Mouse (Mus musculus) E14TG2a.4 (cell line): ENCODE results near the gene Pcbp4.

ENCODE experiments used
- H3K27me3 ChIP-seq: 2 replicates; pipeline ENCODE4 v1.6.1; 2014; ENCODE audit warnings: low read length, control low read depth; ENCODE audit not compliant: insufficient read depth
- H3K36me3 ChIP-seq: 2 replicates; pipeline ENCODE4 v1.6.1; 2014; ENCODE audit warnings: low read length, control low read depth; ENCODE audit not compliant: insufficient read depth
- H3K4me1 ChIP-seq: replicated peaks from 2 replicates; pipeline ENCODE4 v1.6.1; 2014; ENCODE audit warnings: low read depth, low read length, control low read depth
- H3K4me3 ChIP-seq: replicated peaks from 2 replicates; pipeline ENCODE4 v1.5.1; 2014; ENCODE audit warnings: mild to moderate bottlenecking, low read length
- H3K9me3 ChIP-seq: 2 replicates; pipeline ENCODE4 v1.6.1; 2014; ENCODE audit warnings: low read length, control low read depth
- CTCF ChIP-seq: conservative IDR thresholded peaks from 2 replicates; pipeline ENCODE4 v1.5.1; 2014; ENCODE audit warnings: low read length
- NANOG ChIP-seq: IDR thresholded peaks from 2 replicates; pipeline ENCODE4 v1.6.1; 2014; ENCODE audit warnings: borderline replicate concordance, low read length, mixed read lengths
- POU5F1 ChIP-seq: IDR thresholded peaks from 2 replicates; pipeline ENCODE4 v1.6.1; 2014; ENCODE audit warnings: low read length, borderline replicate concordance

The Pcbp4 gene

GRCm38 (mm10) chr9:106453271-106454070 is at the start of gene Pcbp4:
Gene Pcbp4 (plus strand): TSS chr9:106453291.
- peaks cover 7% of the 10 kb centered on the region; the same call in 1 of the 2 replicates for H3K27me3 ChIP-seq
- no peaks in the 10 kb centered on the region for H3K9me3 ChIP-seq
- TF ChIP-seq NANOG (no peak), POU5F1 (no peak), CTCF (no peak)
- peaks cover 84% of the 10 kb centered on the region for H3K4me1 ChIP-seq
- H3K36me3 ChIP-seq = peaks cover 24% of the 10 kb centered on the region
- H3K4me3 ChIP-seq = peak within 1 kb of the TSS; percentile 90

DNA sequence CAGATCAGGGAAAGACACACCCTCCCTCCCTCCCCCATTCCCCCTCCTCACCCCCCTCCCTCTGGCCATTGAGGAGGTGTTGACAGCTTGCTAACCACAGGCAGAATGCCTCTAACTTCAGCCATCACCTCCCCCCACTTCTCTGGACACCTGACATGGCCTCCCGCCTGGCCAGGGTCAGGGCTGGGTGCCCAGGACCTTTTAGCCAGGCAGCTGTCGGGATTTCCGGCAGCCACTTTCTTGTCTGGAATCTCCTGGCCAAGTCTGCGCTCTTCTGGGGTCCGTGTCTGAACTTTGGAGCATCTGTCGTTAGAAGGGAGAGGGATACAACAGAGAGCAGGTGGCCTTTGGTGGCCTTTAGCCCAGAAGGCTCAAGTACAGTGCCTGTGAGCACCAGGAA is 47.8 kb upstream of the Pcbp4 start:
- Histone ChIP-seq H3K27me3 (peaks cover 22% of the 10 kb centered on the region), H3K9me3 (no peaks in the 10 kb centered on the region), H3K4me3 (no peak overlapping the region), H3K4me1 (peaks cover 4% of the 10 kb centered on the region; the same call in 1 of the 2 replicates), H3K36me3 (no peaks in the 10 kb centered on the region)
- TF ChIP-seq NANOG = no peak
- no peak for TF ChIP-seq POU5F1
- TF ChIP-seq CTCF = no peak

DNA sequence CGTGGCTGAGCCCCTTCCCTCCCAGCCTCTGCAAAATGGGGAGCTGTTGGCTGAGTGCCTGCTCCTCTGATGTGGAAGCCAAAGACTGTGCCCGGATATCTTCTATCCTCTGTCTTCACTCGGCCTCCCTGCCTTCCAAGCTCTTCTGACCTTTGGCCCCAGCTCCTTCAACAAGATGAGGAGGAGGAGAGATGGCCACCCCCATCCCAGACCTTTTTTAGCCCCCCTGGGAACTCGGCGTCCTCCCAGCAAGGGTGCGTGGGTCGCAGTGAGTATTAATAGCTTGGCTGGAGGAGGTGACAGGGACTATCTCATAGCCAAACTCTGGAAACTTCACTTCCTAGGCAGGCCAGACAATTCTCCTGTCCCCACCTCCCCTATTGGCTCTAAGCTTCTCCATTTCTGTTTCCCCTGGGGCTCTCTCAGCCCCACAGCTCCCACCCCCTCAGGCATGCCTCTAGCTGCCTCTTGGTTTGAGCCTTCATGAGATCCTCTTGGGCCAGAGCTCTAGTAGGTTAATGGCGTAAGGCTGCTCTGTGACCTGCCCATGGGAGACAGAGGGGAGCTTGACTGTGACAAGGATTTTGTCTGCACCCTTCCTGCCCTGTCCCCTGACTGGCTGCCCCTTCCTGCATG is 46.5 kb upstream of the Pcbp4 start:
- no peaks in the 10 kb centered on the region for H3K36me3 ChIP-seq
- peaks cover 23% of the 10 kb centered on the region for H3K27me3 ChIP-seq
- peaks cover 4% of the 10 kb centered on the region; the same call in 1 of the 2 replicates for H3K4me1 ChIP-seq
- TF ChIP-seq POU5F1 = no peak
- no peak for TF ChIP-seq NANOG
- no peak for TF ChIP-seq CTCF
- H3K4me3 ChIP-seq = no peak overlapping the region
- no peaks in the 10 kb centered on the region for H3K9me3 ChIP-seq

DNA sequence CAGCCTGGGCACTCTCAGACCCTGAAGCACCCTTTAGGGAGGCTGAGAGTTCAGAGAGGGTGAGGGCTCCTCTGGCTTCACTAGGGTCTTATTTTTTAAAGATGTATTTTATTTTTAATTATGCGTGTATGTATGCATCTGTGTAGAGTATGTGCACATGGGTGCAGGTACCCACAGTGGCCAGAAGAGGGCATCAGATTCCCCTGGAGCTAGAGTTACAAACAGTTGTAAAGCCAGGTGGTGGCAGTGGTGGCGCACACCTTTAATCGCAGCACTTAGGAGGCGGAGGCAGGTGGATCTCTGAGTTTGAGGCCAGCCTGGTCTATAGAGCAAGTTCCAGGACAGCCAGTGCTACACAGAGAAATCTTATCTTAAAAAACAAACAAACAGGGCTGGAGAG is 44.0 kb upstream of the Pcbp4 start:
- Histone ChIP-seq H3K4me1 (peaks cover 4% of the 10 kb centered on the region; the same call in 1 of the 2 replicates), H3K9me3 (no peaks in the 10 kb centered on the region), H3K4me3 (no peak overlapping the region), H3K36me3 (no peaks in the 10 kb centered on the region), H3K27me3 (peaks cover 18% of the 10 kb centered on the region)
- TF ChIP-seq CTCF = peak; percentile 38; the same call in 1 of the 2 replicates
- TF ChIP-seq NANOG = no peak
- no peak for TF ChIP-seq POU5F1

DNA sequence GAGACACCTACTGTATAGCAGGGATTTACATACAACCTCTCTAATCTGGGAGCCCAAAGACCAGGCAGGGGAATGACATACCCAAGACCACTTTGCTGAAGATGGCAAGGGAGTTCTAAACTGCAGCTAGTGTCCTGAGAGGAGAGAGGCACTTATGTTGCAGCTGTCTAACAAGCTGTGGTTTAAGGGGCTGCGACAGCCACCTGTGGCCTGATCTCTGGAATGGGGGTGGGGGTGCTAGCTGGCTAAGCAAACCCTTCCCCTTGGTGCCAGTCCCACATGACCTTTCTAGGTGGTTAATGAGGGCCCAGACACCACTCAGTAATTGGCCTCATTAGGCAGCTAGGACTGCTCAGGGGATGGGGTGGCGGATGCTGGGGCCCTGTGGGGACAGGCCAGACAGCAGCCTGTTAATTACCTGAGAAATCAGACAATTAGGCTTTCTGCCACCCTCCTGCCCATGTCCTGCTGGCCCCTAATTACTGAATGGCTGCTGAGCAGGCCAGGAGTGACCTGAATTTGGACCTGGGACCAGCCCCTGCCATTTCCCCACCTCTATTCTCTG is 42.9 kb upstream of the Pcbp4 start:
- TF ChIP-seq CTCF = no peak
- TF ChIP-seq POU5F1 = no peak
- H3K4me1 ChIP-seq = peaks cover 4% of the 10 kb centered on the region; the same call in 1 of the 2 replicates
- no peak overlapping the region for H3K4me3 ChIP-seq
- H3K27me3 ChIP-seq = peaks cover 20% of the 10 kb centered on the region
- no peaks in the 10 kb centered on the region for H3K36me3 ChIP-seq
- no peaks in the 10 kb centered on the region for H3K9me3 ChIP-seq

DNA sequence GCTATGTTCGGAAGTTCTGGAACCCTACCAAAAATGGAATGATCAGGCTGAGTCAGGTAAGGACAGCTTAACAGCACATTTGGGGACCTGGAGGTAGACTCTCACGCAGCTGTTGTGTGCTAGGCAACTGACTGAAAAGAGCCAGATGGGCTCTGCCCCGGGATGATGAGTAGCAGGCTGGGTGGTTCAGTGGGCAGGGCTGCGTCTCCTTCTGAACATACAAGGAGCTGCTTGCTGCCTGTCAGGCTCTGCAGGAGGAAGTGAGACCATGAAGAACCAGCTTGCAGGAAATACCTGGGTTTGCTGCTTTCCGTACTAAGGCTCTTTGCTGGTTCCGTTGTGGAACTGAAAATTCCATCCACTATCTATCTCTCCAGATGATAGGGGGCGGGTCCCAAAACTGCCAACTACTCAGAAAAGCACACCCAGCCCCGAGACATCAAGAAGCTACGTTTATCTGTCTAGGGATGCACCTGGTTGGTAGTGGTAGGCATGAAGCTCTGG is 41.9 kb upstream of the Pcbp4 start:
- Histone ChIP-seq H3K36me3 (no peaks in the 10 kb centered on the region), H3K4me3 (no peak overlapping the region), H3K27me3 (peaks cover 18% of the 10 kb centered on the region), H3K9me3 (no peaks in the 10 kb centered on the region), H3K4me1 (no peaks in the 10 kb centered on the region)
- no peak for TF ChIP-seq POU5F1
- TF ChIP-seq CTCF = no peak
- no peak for TF ChIP-seq NANOG

GRCm38 (mm10) chr9:106411729-106412128 is 41.4 kb upstream of the Pcbp4 start:
- Histone ChIP-seq H3K4me3 (no peak overlapping the region), H3K4me1 (no peaks in the 10 kb centered on the region), H3K27me3 (peaks cover 13% of the 10 kb centered on the region), H3K9me3 (no peaks in the 10 kb centered on the region), H3K36me3 (no peaks in the 10 kb centered on the region)
- TF ChIP-seq NANOG = no peak
- TF ChIP-seq CTCF = no peak
- no peak for TF ChIP-seq POU5F1

DNA sequence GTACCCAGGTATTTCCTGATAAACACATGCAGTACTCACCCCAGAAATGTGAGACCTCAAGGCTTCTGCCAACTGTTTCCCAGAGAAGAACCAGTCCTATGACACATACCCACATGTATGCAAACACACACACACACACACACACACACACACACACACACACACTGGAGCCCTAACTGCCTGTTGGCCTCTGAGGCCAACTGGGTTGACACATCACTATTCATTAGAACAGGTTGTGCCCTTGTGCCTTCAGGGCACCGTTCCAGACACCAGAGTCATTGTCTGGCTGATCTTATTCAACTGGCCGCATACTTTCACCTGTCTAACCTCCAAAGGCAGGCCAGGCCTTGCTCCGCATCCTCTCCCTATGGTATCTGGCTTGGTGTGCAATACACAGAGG is 40.9 kb upstream of the Pcbp4 start:
- peaks cover 4% of the 10 kb centered on the region for H3K4me1 ChIP-seq
- H3K36me3 ChIP-seq = no peaks in the 10 kb centered on the region
- TF ChIP-seq POU5F1 (no peak), NANOG (no peak), CTCF (no peak)
- H3K9me3 ChIP-seq = no peaks in the 10 kb centered on the region
- peaks cover 12% of the 10 kb centered on the region for H3K27me3 ChIP-seq
- H3K4me3 ChIP-seq = no peak overlapping the region
